Mouse (Mus musculus): Measurements from ENCODE around the gene Prrx2. TPM values are rescaled to one million over a fixed set of nuclear protein-coding genes. Genes with fewer than 3 reads are reported as not detected.

Gene Prrx2
- polyA plus RNA-seq, 1 experiment, result 14.7 TPM

DNA sequence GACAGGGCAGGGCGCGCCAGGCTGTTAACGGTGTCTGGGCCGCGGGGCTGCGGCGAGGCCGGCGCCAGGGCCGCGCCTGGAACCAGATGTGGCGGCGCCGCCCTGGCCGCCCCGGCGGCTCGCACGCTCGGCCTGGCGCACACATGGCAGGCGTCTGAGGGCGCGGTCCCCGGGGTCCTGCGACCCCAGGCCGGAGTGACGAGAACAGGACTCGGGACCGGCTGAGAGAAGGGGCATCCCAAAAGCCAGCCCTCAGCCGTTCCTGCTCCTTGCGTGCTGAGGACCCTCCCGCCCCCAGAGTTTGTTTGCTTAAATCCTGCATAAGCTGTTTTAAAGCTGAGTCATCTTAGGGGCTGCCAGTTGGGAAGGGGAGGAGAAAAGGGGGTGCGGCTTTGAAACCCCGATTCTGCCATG is 30.2 kb downstream of the Prrx2 start:
- Histone ChIP-seq H3K27ac (ENCODE audit: insufficient read depth, low read length) (no peak overlapping the region), H3K27me3 (ENCODE audit: control insufficient read depth, insufficient read depth, low read length) (no peaks in the 10 kb centered on the region; the same call in 1 of the 2 replicates), H3K4me3 (ENCODE audit: extremely low read depth, insufficient read depth, insufficient read length) (no peak overlapping the region), H3K4me1 (ENCODE audit: control insufficient read depth, insufficient read depth, insufficient read length) (no peaks in the 10 kb centered on the region), H3K36me3 (ENCODE audit: control insufficient read depth, insufficient read depth, low read length) (no peaks in the 10 kb centered on the region)
- no peak for DNase-seq (ENCODE audit: low read depth in 1 of 2, low spot score in 2 of 2)
- WGBS, result 6% methylated on average over 35 of the region's 35 CpGs
- no peak for TF ChIP-seq CTCF (IDR thresholded peaks at IDR 0.05; ENCODE audit: extremely low read depth, insufficient read depth, insufficient read length, insufficient replicate concordance)
- TF ChIP-seq POLR2A (IDR thresholded peaks at IDR 0.05; ENCODE audit: low read depth, low read length), result no peak

DNA sequence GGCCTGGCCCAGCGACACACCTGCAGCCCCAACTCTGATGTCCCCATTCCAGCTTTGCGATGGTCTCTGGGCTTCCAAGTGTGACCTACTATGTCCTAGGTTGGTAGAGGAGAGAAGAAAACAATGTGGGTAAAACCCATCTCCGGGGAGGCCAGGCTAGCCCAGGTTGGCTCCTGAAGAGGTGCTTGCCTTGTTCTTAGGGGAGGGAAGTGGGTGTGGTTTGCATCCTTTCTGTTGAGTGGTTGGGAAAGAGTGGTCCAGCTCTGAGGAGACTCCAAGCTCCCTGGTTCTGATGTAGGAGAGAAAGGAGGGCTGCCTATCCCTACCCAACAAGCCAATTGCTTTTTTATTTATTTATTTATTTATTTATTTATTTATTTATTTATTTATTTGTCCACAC is 30.7 kb downstream of the Prrx2 start:
- DNase-seq (ENCODE audit: low read depth in 1 of 2, low spot score in 2 of 2), result no peak
- H3K36me3 ChIP-seq (ENCODE audit: control insufficient read depth, insufficient read depth, low read length), result no peaks in the 10 kb centered on the region
- H3K4me1 ChIP-seq (ENCODE audit: control insufficient read depth, insufficient read depth, insufficient read length), result no peaks in the 10 kb centered on the region
- TF ChIP-seq CTCF (IDR thresholded peaks at IDR 0.05; ENCODE audit: extremely low read depth, insufficient read depth, insufficient read length, insufficient replicate concordance) (no peak), POLR2A (IDR thresholded peaks at IDR 0.05; ENCODE audit: low read depth, low read length) (no peak)
- H3K27ac ChIP-seq (ENCODE audit: insufficient read depth, low read length), result no peak overlapping the region
- no peaks in the 10 kb centered on the region; the same call in 1 of the 2 replicates for H3K27me3 ChIP-seq (ENCODE audit: control insufficient read depth, insufficient read depth, low read length)
- H3K4me3 ChIP-seq (ENCODE audit: extremely low read depth, insufficient read depth, insufficient read length), result no peak overlapping the region
- WGBS, result 72% methylated on average over 3 of the region's 3 CpGs

- H3K27ac ChIP-seq (ENCODE audit: insufficient read depth, low read length), result no peak overlapping the region
- H3K4me1 ChIP-seq (ENCODE audit: control insufficient read depth, insufficient read depth, insufficient read length), result no peaks in the 10 kb centered on the region
- DNase-seq (ENCODE audit: low read depth in 1 of 2, low spot score in 2 of 2), result no peak
- no peaks in the 10 kb centered on the region for H3K36me3 ChIP-seq (ENCODE audit: control insufficient read depth, insufficient read depth, low read length)
- H3K27me3 ChIP-seq (ENCODE audit: control insufficient read depth, insufficient read depth, low read length), result no peaks in the 10 kb centered on the region
- TF ChIP-seq CTCF (IDR thresholded peaks at IDR 0.05; ENCODE audit: extremely low read depth, insufficient read depth, insufficient read length, insufficient replicate concordance), result no peak
- TF ChIP-seq POLR2A (IDR thresholded peaks at IDR 0.05; ENCODE audit: low read depth, low read length), result no peak
- no peak overlapping the region for H3K4me3 ChIP-seq (ENCODE audit: extremely low read depth, insufficient read depth, insufficient read length)
- 78% methylated on average over 8 of the region's 8 CpGs for WGBS
Observed at GRCm38 (mm10) chr2:30870863-30871262, 36.1 kb downstream of the Prrx2 start.

DNA sequence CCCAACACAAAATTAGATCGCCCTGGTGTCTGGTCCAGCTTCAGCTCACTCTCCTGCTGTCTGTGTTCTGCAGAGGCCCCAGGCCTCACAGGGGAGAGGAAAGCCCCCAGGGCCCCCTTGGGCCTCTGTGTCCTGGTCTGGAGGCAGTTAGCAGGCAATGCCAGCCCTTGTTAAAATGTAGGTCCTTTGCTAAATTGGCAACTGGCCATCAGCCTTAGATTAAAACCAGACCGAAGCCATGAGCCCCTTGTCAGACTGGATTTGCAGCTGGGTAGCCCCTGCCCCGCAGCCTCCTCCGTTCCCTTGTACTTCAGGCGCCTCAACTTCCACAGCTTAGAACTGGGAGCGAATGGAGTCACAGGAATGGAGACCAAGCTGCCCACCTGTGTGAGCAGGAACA is 37.9 kb downstream of the Prrx2 start:
- Histone ChIP-seq H3K4me3 (ENCODE audit: extremely low read depth, insufficient read depth, insufficient read length) (no peak overlapping the region), H3K36me3 (ENCODE audit: control insufficient read depth, insufficient read depth, low read length) (no peaks in the 10 kb centered on the region), H3K27me3 (ENCODE audit: control insufficient read depth, insufficient read depth, low read length) (no peaks in the 10 kb centered on the region), H3K27ac (ENCODE audit: insufficient read depth, low read length) (no peak overlapping the region), H3K4me1 (ENCODE audit: control insufficient read depth, insufficient read depth, insufficient read length) (no peaks in the 10 kb centered on the region)
- TF ChIP-seq POLR2A (IDR thresholded peaks at IDR 0.05; ENCODE audit: low read depth, low read length), result no peak
- TF ChIP-seq CTCF (IDR thresholded peaks at IDR 0.05; ENCODE audit: extremely low read depth, insufficient read depth, insufficient read length, insufficient replicate concordance), result no peak
- 85% methylated on average over 6 of the region's 6 CpGs for WGBS
- no peak for DNase-seq (ENCODE audit: low read depth in 1 of 2, low spot score in 2 of 2)

- 77% methylated on average over 10 of the region's 10 CpGs for WGBS
- no peak for TF ChIP-seq CTCF (IDR thresholded peaks at IDR 0.05; ENCODE audit: extremely low read depth, insufficient read depth, insufficient read length, insufficient replicate concordance)
- no peak for TF ChIP-seq POLR2A (IDR thresholded peaks at IDR 0.05; ENCODE audit: low read depth, low read length)
- Histone ChIP-seq H3K4me3 (ENCODE audit: extremely low read depth, insufficient read depth, insufficient read length) (no peak overlapping the region), H3K36me3 (ENCODE audit: control insufficient read depth, insufficient read depth, low read length) (no peaks in the 10 kb centered on the region), H3K27me3 (ENCODE audit: control insufficient read depth, insufficient read depth, low read length) (no peaks in the 10 kb centered on the region), H3K4me1 (ENCODE audit: control insufficient read depth, insufficient read depth, insufficient read length) (no peaks in the 10 kb centered on the region), H3K27ac (ENCODE audit: insufficient read depth, low read length) (no peak overlapping the region)
- no peak for DNase-seq (ENCODE audit: low read depth in 1 of 2, low spot score in 2 of 2)
Observed at GRCm38 (mm10) chr2:30874445-30874844, 39.7 kb downstream of the Prrx2 start.

- Histone ChIP-seq H3K4me1 (ENCODE audit: control insufficient read depth, insufficient read depth, insufficient read length) (no peaks in the 10 kb centered on the region), H3K4me3 (ENCODE audit: extremely low read depth, insufficient read depth, insufficient read length) (no peak overlapping the region), H3K27ac (ENCODE audit: insufficient read depth, low read length) (no peak overlapping the region), H3K27me3 (ENCODE audit: control insufficient read depth, insufficient read depth, low read length) (no peaks in the 10 kb centered on the region), H3K36me3 (ENCODE audit: control insufficient read depth, insufficient read depth, low read length) (no peaks in the 10 kb centered on the region)
- TF ChIP-seq POLR2A (IDR thresholded peaks at IDR 0.05; ENCODE audit: low read depth, low read length) (no peak), CTCF (IDR thresholded peaks at IDR 0.05; ENCODE audit: extremely low read depth, insufficient read depth, insufficient read length, insufficient replicate concordance) (no peak)
- 78% methylated on average over 7 of the region's 7 CpGs for WGBS
- DNase-seq (ENCODE audit: low read depth in 1 of 2, low spot score in 2 of 2), result no peak
Observed at GRCm38 (mm10) chr2:30875096-30875495, 40.3 kb downstream of the Prrx2 start.

DNA sequence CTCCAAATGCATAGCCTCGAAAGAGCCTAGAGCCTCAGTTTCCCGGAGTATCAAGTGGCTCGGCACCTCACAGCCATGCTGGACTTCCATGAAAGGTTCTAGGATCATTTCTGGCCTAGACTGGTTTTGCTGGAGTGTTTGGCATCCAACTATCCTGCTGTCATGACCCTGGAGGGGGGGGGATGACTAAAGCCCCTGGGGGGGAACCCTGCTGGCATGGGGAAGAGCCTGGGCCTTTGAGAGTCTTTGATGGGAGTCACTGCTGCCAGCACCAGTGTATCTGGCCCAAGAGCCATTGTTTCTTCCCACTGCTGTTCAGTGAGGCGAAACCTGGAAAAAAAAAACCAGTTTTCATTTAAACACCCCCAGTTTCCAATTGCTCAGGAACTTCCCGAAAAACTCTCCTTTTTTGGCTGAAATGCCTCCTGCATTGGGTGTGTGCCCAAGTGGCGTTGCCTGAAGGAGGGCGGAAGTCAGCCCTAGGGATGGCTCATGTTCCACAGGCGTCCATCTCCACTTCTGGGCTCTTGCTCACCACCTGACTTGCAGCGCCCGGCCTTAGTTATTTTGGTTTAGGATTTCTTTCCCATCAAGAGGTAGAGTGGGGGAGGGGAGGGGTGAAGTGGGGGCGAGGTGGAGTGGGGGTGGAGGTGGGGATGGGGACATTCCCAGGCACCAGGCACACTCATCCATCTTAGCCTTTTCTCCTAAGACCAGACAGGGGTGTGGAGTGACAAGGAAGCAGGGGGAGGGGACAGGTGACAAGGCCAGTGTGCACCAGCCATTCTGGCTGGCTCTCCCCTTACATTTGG is 41.1 kb downstream of the Prrx2 start:
- TF ChIP-seq CTCF (IDR thresholded peaks at IDR 0.05; ENCODE audit: extremely low read depth, insufficient read depth, insufficient read length, insufficient replicate concordance) (no peak), POLR2A (IDR thresholded peaks at IDR 0.05; ENCODE audit: low read depth, low read length) (no peak)
- H3K36me3 ChIP-seq (ENCODE audit: control insufficient read depth, insufficient read depth, low read length), result no peaks in the 10 kb centered on the region
- H3K4me3 ChIP-seq (ENCODE audit: extremely low read depth, insufficient read depth, insufficient read length), result no peak overlapping the region
- H3K4me1 ChIP-seq (ENCODE audit: control insufficient read depth, insufficient read depth, insufficient read length), result no peaks in the 10 kb centered on the region
- H3K27ac ChIP-seq (ENCODE audit: insufficient read depth, low read length), result 0 out of 2 replicates have a peak overlapping the region, but pooled peaks have one; percentile 23
- DNase-seq (ENCODE audit: low read depth in 1 of 2, low spot score in 2 of 2), result no peak
- H3K27me3 ChIP-seq (ENCODE audit: control insufficient read depth, insufficient read depth, low read length), result no peaks in the 10 kb centered on the region
- 74% methylated on average over 11 of the region's 11 CpGs for WGBS

Measured in spleen, adult 2 months (tissue).